Mouse (Mus musculus) erythroblast, embryonic 14.5 days (primary cell): ENCODE data around the gene Pdzk1. TPM values are rescaled to one million over a fixed set of nuclear protein-coding genes. Genes with fewer than 3 reads are reported as not detected.

Experiments
- H3K27me3 ChIP-seq: 2 replicates; pipeline ENCODE4 v1.6.1; 2012; ENCODE audit warnings: inconsistent platforms; ENCODE audit not compliant: control insufficient read depth
- H3K36me3 ChIP-seq: 2 replicates; pipeline ENCODE4 v1.6.1; 2012; ENCODE audit warnings: mild to moderate bottlenecking, inconsistent platforms; ENCODE audit not compliant: control insufficient read depth
- H3K4me1 ChIP-seq: 2 replicates; pipeline ENCODE4 v1.6.1; 2012; ENCODE audit warnings: inconsistent platforms; ENCODE audit not compliant: control insufficient read depth
- H3K4me3 ChIP-seq: replicated peaks from 2 replicates; pipeline ENCODE3; 2012; ENCODE audit warnings: moderate library complexity, mild to moderate bottlenecking, inconsistent platforms
- H3K9me3 ChIP-seq: 2 replicates; pipeline ENCODE4 v1.6.1; 2012; ENCODE audit warnings: low read length, inconsistent platforms, mixed read lengths; ENCODE audit not compliant: control insufficient read depth
- GATA1 ChIP-seq: IDR thresholded peaks from 2 replicates; pipeline ENCODE4 v1.6.1; 2012; ENCODE audit warnings: low read length, inconsistent platforms, mixed read lengths
- TAL1 ChIP-seq: IDR thresholded peaks from 3 replicates; pipeline ENCODE4 v1.6.1; 2012; ENCODE audit warnings: low read length, inconsistent platforms, mixed read lengths
- polyA plus RNA-seq: library from polyadenylated mRNA; stranded (reverse); fragments of >175 nt; gene quantifications from 2 replicates; pipeline ENCODE4 v1.2.3, GENCODE M21; 2012

Gene Pdzk1
- polyA plus RNA-seq, 1 experiment = not detected

GRCm38 (mm10) chr3:96829856-96830255 lies 772 bp downstream of the Pdzk1 start:
- Histone ChIP-seq H3K4me1 (no peaks in the 10 kb centered on the region), H3K9me3 (no peaks in the 10 kb centered on the region), H3K27me3 (no peaks in the 10 kb centered on the region), H3K36me3 (no peaks in the 10 kb centered on the region), H3K4me3 (peak overlapping the region; percentile 29)
- no peak for TF ChIP-seq GATA1
- no peak for TF ChIP-seq TAL1

DNA sequence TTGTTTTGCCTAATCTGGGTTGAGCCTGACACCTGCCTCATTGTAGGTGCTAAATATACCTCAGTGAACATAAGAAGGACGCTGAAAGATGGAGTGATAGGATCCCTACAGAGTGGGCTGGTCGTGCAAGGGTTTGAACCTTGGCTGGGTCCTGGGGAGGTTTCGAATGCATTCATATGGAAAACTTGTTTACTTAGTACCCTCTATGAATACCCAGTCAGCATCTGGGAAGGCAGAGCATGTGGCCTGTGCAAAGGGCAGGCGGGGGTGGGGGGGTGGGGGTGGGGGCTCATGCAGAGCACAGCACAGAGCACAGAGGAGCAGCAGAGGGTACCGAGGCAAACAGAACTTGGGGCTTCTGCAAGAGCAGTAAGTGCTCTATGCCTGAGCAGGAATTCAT lies 3.8 kb downstream of the Pdzk1 start:
- TF ChIP-seq TAL1 (no peak), GATA1 (no peak)
- H3K36me3 ChIP-seq = no peaks in the 10 kb centered on the region
- H3K4me3 ChIP-seq = no peak overlapping the region
- no peaks in the 10 kb centered on the region for H3K27me3 ChIP-seq
- no peaks in the 10 kb centered on the region for H3K9me3 ChIP-seq
- no peaks in the 10 kb centered on the region for H3K4me1 ChIP-seq

DNA sequence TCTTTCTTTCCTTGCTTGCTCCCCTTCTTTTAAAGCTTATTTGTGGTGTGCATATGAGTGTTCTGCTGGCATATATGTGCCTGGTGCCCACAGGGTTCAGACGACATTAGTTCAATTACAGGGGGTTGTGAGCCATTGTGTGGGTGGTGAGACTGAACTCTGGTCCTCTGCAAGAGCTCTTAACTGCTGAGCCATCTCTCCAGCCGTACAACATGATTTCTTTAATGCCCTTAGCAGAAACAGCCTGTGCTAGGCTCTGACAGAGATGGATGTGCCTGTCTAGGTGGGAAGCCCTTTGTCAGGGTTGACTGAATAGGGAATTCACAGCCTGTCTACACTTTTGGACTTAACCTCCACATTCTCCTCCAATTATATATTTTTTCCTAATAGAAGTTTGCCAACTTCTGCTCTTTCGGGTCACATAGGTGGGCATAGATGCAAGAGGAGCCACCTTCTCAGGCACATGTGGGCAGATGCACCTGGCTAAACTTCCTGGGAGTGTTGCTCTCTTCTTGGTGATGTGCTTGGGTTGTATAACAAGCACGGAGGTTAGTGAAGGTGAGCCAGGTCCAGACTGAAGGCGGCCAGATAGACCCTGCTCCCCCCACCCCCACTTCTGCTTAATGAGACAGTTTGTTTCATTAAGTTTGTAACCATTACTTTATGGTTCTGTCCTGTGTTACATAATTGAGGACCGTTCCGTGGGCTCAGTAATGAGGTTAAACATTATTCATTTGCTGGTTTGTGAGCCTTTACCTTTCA lies 5.7 kb downstream of the Pdzk1 start:
- TF ChIP-seq GATA1 = no peak
- TF ChIP-seq TAL1 = no peak
- Histone ChIP-seq H3K27me3 (no peaks in the 10 kb centered on the region), H3K4me1 (no peaks in the 10 kb centered on the region), H3K9me3 (no peaks in the 10 kb centered on the region), H3K4me3 (no peak overlapping the region), H3K36me3 (no peaks in the 10 kb centered on the region)

GRCm38 (mm10) chr3:96836414-96836813 lies 7.3 kb downstream of the Pdzk1 start:
- H3K9me3 ChIP-seq = no peaks in the 10 kb centered on the region; the same call in 1 of the 2 replicates
- no peak overlapping the region for H3K4me3 ChIP-seq
- no peaks in the 10 kb centered on the region for H3K36me3 ChIP-seq
- no peak for TF ChIP-seq TAL1
- TF ChIP-seq GATA1 = no peak
- no peaks in the 10 kb centered on the region for H3K4me1 ChIP-seq
- no peaks in the 10 kb centered on the region for H3K27me3 ChIP-seq

DNA sequence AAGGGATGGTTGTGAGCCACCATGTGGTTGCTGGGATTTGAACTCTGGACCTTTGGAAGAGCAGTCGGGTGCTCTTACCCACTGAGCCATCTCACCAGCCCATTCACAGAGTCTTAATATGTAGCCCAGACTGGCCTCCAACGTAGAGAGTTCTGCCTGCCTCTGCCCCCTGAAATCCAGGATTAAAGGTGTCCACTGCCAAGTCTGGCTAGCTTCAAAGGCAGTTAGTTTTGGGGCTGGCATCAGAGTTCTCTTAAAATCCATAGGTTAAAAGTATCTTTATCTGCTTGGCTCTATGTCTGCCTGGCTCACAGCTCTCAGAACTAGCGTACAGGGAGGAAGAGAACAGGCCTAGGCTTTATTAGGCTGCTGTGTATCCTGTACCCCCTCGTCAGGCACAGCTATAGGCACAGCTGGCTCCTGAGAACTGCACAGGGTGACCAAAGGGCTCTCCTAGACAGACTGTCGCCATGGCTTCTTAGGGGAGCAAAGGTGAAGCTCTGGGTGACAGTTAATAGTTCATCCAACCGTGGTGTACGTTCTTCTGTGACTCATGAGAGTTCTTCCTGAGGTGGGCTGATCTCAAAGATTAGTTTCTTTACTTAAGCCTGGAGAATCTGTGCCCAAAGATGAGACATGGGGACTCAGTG lies 10.0 kb downstream of the Pdzk1 start:
- H3K4me3 ChIP-seq = no peak overlapping the region
- no peaks in the 10 kb centered on the region; the same call in 1 of the 2 replicates for H3K9me3 ChIP-seq
- no peaks in the 10 kb centered on the region for H3K36me3 ChIP-seq
- TF ChIP-seq TAL1 (no peak), GATA1 (no peak)
- no peaks in the 10 kb centered on the region for H3K4me1 ChIP-seq
- no peaks in the 10 kb centered on the region for H3K27me3 ChIP-seq

DNA sequence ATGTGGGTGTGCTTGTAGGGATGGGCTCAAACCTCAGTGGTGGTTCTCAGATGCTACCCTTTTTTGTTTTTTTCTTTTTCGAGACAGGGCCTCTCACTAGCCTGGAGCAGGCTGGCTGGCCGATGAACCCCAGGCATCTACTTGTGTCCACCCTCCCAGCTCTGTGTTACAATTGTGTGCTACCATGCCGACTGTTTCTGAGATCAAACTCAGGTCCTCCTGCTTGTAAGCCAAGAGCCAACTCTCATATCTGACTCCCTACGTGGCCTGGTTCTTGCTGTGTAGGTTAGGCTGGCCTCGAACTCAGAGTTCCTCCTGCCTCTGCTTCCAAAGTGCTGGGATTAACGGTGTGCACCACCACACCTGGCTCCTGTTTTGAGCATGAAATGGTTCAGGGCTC lies 16.1 kb downstream of the Pdzk1 start:
- Histone ChIP-seq H3K27me3 (no peaks in the 10 kb centered on the region), H3K4me3 (no peak overlapping the region), H3K36me3 (no peaks in the 10 kb centered on the region), H3K4me1 (no peaks in the 10 kb centered on the region), H3K9me3 (peaks cover 3% of the 10 kb centered on the region; the same call in 1 of the 2 replicates)
- TF ChIP-seq GATA1 (no peak), TAL1 (no peak)

DNA sequence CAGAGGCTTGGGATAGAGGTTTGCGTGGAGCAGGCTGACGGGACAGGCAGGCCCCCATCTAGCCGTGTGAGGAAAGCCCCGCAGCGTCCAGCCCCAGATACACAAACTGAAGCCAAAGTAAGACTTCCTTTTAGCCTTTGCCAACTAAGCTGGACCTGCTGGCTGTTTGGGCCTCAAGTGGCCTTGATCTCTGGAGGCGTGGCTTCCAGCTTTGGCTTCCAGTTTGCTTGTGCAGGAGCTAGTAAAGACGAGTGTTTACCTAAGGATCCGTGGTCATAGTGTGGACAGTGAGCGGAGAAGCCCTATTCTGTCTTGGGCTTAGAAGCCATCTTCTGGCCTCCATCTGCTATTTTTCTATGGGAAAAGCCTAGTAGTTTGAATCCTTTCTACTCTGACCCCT lies 16.7 kb downstream of the Pdzk1 start:
- H3K27me3 ChIP-seq = no peaks in the 10 kb centered on the region
- H3K4me3 ChIP-seq = no peak overlapping the region
- H3K36me3 ChIP-seq = no peaks in the 10 kb centered on the region
- TF ChIP-seq TAL1 (no peak), GATA1 (no peak)
- H3K4me1 ChIP-seq = no peaks in the 10 kb centered on the region
- 0 out of 2 replicates have a peak, but pooled peaks cover 3% of the 10 kb centered on the region for H3K9me3 ChIP-seq

DNA sequence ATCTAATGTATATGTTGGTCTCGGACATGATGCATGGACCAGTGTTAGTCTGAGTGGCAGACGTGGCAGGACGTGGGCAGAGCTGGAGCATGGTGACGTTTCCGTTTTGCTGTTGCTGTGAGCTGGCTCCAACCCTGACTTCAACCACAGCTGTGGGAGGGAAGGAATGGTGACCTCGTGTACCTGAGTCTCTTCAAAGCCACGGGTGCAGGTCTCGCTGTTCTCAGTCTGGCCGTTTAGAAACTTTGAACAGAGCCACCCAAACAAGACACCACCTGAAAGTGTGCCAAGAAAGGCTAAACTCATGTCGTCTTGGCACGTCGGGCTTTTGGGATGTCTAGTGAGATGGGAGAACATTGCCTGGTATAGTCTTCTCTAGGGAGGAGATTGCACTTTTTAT lies 17.9 kb downstream of the Pdzk1 start:
- H3K27me3 ChIP-seq = no peaks in the 10 kb centered on the region
- H3K36me3 ChIP-seq = no peaks in the 10 kb centered on the region
- no peaks in the 10 kb centered on the region for H3K4me1 ChIP-seq
- no peak overlapping the region for H3K4me3 ChIP-seq
- no peak for TF ChIP-seq GATA1
- TF ChIP-seq TAL1 = no peak
- 0 out of 2 replicates have a peak, but pooled peaks cover 3% of the 10 kb centered on the region for H3K9me3 ChIP-seq

DNA sequence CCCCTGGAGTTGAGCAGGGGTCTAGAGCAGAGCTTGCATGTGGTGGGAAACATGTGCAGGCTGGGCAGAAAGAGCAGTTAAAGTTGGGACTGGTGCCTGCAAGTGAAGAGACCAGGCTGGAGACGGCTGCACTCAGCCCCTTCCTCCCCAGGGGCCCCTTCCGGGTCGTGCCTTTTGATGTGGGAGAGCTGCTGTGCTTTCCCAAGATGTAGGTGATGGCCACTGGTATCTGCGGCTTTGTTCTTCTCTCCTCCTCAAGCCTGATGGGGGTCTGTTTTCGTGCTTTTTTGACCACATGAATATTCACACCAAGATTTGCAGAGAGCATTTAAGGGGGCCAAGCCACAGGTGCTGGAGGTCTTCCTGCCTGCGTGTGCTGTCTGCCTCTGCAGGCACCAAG lies 18.6 kb downstream of the Pdzk1 start:
- Histone ChIP-seq H3K4me3 (no peak overlapping the region), H3K27me3 (no peaks in the 10 kb centered on the region), H3K9me3 (0 out of 2 replicates have a peak, but pooled peaks cover 3% of the 10 kb centered on the region), H3K4me1 (no peaks in the 10 kb centered on the region), H3K36me3 (no peaks in the 10 kb centered on the region)
- TF ChIP-seq TAL1 = no peak
- no peak for TF ChIP-seq GATA1
